Mouse (Mus musculus) bone marrow macrophage, adult 2 months (primary cell): ENCODE measurements around the gene Ifi27. TPM values are rescaled to one million over a fixed set of nuclear protein-coding genes. Genes with fewer than 3 reads are reported as not detected.
"Not testable (repeated sequence)": the region's sequence is repeated elsewhere in the genome, so short reads cannot be mapped to it uniquely, and the experiment has no call there.

Experiments
- H3K27ac ChIP-seq: 2 replicates; pipeline ENCODE4 v1.5.1; 2012; ENCODE audit warnings: low read depth, low read length; ENCODE audit not compliant: insufficient read depth
- H3K4me1 ChIP-seq: 2 replicates; pipeline ENCODE4 v1.6.1; 2012; ENCODE audit warnings: low read length; ENCODE audit not compliant: control insufficient read depth, insufficient read depth
- H3K4me3 ChIP-seq: 2 replicates; pipeline ENCODE4 v1.5.1; 2012; ENCODE audit warnings: mild to moderate bottlenecking, low read length, moderate library complexity; ENCODE audit not compliant: insufficient read depth
- CTCF ChIP-seq: IDR thresholded peaks from 2 replicates; pipeline ENCODE4 v1.5.1; 2012; ENCODE audit warnings: low read depth, mild to moderate bottlenecking, low read length, moderate library complexity
- POLR2A ChIP-seq: IDR thresholded peaks from 2 replicates; pipeline ENCODE4 v1.6.1; 2012; ENCODE audit warnings: mild to moderate bottlenecking, low read depth, low read length, borderline replicate concordance
- polyA plus RNA-seq: library from polyadenylated mRNA; stranded (reverse); fragments of >200 nt; gene quantifications from 2 replicates; pipeline ENCODE4 v1.2.4, GENCODE M21; 2012; ENCODE audit not compliant: missing spikeins, insufficient read depth, insufficient read length

Ifi27 gene
- polyA plus RNA-seq, 1 experiment, result 100 TPM

DNA sequence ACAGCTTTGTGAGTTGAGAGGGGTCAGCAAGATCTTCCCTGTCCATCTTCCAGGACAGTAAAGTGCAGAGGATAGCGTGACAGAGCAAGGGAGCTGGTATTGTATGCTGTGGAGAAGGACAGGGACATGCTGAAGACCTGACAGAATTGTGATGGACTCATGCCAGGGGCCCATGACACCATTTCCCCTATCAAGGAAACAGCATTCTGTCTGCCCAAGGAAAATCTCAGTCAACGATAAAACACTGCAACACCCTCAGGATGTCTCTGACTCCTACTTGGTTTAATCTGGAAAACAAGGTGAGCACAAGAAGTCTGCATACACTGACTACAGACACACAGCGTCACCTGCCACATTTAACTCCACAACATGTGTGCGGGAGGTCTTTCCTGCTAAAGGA is 26.3 kb upstream of the Ifi27 start, which contains the start of gene 9330161L09Rik:
9330161L09Rik (minus strand) TSS at position 101 of the 400 bp plus-strand sequence.
- no peaks in the 10 kb centered on the region for H3K4me1 ChIP-seq
- TF ChIP-seq CTCF (no peak), POLR2A (no peak)
- no peak within 1 kb of the TSS for H3K4me3 ChIP-seq
- no peak within 1 kb of the TSS for H3K27ac ChIP-seq

DNA sequence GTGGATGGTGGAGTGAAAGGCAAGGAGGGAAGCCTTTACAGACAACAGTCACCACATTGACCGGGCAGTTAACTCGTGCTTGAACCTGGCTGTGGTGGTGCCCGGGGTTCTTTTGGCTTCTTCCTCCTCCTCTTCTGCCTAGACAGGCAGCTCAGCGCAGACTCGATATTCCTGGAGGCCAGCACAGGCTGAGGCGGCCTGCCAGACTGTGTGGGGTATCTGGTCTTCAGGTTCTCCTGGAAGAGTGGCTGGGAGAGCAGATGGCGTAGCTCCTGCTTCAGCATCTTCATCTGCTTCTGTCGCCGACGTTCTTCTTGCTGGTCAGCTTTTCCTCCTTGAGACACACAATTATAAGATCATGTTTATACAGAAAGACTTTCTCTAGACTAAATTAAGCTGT is 25.9 kb upstream of the Ifi27 start:
- TF ChIP-seq CTCF, result no peak
- TF ChIP-seq POLR2A, result no peak
- no peaks in the 10 kb centered on the region for H3K4me1 ChIP-seq
- no peak overlapping the region for H3K27ac ChIP-seq
- H3K4me3 ChIP-seq, result no peak overlapping the region

GRCm38 (mm10) chr12:103425016-103425728 is 8.8 kb upstream of the Ifi27 start:
- Histone ChIP-seq H3K4me3 (peak overlapping the region; percentile 93), H3K27ac (peak overlapping the region; percentile 22; the same call in 1 of the 2 replicates), H3K4me1 (peaks cover 21% of the 10 kb centered on the region)
- no peak for TF ChIP-seq CTCF
- TF ChIP-seq POLR2A, result no peak

DNA sequence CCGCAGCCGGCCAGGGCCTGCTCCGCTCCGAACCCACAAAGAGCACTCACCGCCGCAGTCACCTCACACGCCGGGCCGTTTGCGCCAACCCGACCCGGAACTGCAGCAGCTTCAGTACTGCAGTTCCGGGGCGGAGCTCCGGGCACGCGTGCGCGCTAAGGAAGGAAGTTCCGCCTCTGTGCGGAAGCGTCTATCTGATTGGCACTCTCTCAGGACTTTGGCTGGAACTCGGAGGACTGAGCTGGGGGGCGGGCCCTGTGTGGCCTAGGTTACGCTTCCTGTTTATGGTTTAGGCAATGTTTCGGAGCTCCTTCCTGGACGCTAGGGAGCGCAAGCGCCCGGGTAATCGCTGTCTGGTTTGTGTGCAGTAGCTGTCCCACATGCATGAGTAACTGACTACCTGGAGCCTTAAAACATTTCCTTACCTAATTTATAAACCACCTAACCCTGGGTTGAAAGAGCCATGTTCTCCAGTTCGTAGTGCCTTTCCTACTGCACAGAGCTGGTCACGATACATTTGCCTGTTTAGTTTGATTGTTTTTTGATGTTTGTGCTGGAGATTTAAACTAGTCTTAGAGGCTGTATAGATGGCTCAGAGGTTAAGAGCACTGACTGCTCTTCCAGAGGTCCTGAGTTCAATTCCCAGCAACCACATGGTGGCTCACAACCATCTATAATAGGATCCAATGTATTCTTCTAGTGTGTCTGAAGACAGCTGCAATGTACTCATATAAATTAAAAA is 8.1 kb upstream of the Ifi27 start, which contains the start of gene Ddx24:
Ddx24 (minus strand) TSS at position 102 of the 742 bp plus-strand sequence.
- TF ChIP-seq POLR2A (0 out of 2 replicates have a peak, but pooled peaks have one; percentile 14), CTCF (peak; percentile 76)
- Histone ChIP-seq H3K4me3 (peak within 1 kb of the TSS; percentile 93), H3K4me1 (peaks cover 19% of the 10 kb centered on the region), H3K27ac (peak within 1 kb of the TSS; percentile 22; the same call in 1 of the 2 replicates)

GRCm38 (mm10) chr12:103426710-103427109 is 7.3 kb upstream of the Ifi27 start:
- H3K27ac ChIP-seq, result no peak overlapping the region
- peaks cover 16% of the 10 kb centered on the region for H3K4me1 ChIP-seq
- H3K4me3 ChIP-seq, result no peak overlapping the region
- no peak for TF ChIP-seq CTCF
- no peak for TF ChIP-seq POLR2A

GRCm38 (mm10) chr12:103433430-103433829 is 581 bp upstream of the Ifi27 start:
- H3K4me1 ChIP-seq, result peaks cover 21% of the 10 kb centered on the region
- H3K27ac ChIP-seq, result peak overlapping the region; percentile 46; the same call in 1 of the 2 replicates
- no peak for TF ChIP-seq CTCF
- no peak for TF ChIP-seq POLR2A
- no peak overlapping the region for H3K4me3 ChIP-seq

DNA sequence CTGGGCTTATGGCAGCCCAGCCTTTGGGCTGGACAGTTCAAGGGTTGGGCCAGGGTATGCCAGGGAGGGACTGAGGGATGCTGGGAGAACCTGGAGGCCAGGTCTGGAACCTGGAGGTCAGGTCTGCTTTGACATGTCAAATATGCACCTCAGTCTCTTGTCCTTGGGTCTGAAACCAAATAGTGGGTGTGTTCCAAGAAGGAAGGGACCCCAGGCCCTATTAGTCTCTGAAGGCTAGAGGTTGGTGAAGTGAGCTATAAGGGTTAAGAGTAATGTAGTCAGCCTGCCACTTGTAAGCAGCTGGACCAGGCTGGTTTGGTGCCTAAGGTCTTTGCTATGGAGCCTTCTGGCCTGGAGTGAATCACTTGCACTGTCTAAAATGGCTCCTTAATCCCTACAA is 850 bp downstream of the Ifi27 start:
- TF ChIP-seq POLR2A (no peak), CTCF (no peak)
- peaks cover 21% of the 10 kb centered on the region for H3K4me1 ChIP-seq
- H3K4me3 ChIP-seq, result peak overlapping the region; percentile 62
- H3K27ac ChIP-seq, result peak overlapping the region; percentile 85

DNA sequence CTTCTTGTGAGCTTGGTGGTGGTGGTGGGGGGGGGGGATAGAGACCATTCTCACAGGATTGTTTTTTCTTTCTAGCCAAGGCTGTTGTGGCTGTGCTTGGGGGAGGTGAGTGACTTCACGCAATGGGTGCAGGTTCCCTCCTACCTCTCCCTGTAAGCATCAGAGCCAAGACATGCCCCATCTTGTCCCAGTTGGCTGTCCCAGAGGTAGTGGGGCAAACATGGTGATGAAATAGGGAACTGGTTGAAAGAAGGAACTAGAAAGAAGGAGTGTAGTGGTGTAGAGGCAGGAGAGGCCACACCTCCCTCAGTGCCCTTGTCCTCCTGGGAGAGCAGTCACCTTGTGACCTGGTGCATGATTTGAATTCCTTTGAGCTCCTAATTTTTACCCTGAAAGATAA is 3.6 kb downstream of the Ifi27 start:
- Histone ChIP-seq H3K4me1 (peaks cover 21% of the 10 kb centered on the region), H3K4me3 (no peak overlapping the region), H3K27ac (0 out of 2 replicates have a peak overlapping the region, but pooled peaks have one; percentile 32)
- no peak for TF ChIP-seq POLR2A

DNA sequence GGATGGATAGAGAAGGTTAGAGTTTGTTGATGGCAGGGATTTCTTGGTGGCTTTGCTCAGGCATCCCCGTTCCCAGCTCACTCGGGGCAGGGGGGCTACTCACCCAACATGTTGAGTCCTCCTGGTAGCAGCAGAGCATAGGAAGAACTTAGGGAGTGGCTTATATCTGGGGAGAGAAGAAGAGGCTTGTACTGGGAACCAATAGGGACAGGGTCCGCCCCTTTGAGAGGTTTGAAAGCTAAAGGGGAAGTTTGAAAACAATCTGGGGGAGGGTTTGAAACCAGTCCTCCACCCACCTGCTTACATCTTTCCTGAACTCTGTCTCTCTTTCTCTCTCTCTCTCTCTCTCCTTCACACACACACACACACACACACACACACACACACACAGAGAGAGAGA is 9.5 kb downstream of the Ifi27 start, which contains the start of gene Ifi27l2a:
Ifi27l2a (minus strand) TSS at position 157 of the 400 bp plus-strand sequence.
- Histone ChIP-seq H3K4me3 (peak within 1 kb of the TSS; percentile 25), H3K4me1 (peaks cover 9% of the 10 kb centered on the region), H3K27ac (no peak within 1 kb of the TSS)
- TF ChIP-seq POLR2A (no peak), CTCF (no peak)

DNA sequence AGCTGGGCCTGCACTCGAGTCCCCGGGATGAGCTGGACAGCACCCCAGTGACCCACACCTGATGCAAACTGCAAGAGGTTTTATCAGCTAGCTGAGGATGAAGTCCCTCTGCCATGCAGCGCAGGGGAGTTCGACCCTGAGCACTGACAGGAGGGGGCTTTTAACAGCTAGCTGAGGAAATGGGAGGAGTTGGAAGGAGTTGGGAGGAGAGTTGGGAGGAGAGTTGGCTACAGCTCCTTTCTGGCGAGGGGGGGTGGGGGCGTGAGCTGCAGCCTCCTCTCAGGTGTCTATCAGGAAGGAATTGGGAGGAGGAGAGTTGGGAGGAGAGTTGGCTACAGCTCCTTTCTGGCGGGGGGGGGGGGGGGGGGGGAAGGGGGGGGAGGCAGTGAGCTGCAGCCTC is 10.2 kb downstream of the Ifi27 start:
- H3K4me3 ChIP-seq, H3K27ac ChIP-seq, H3K4me1 ChIP-seq: not testable (repeated sequence)
